Mouse (Mus musculus) monocyte, adult 59 days (primary cell): ENCODE results near the gene Pbrm1. TPM values are rescaled to one million over a fixed set of nuclear protein-coding genes. Genes with fewer than 3 reads are reported as not detected.

Experiments used
- total RNA-seq, 2 experiments: library from RNA; stranded (reverse); gene quantifications; one replicate each; pipeline ENCODE4 v1.2.4; 2023

The Pbrm1 gene
- total RNA-seq, result 10 to 100 TPM; 58.5 to 59.8 TPM

GRCm38 (mm10) chr14:31018860-31019291 lies at the start of gene Pbrm1, which contains the start of gene Gnl3:
Gene Pbrm1, plus strand, starts transcription at chr14:31019138.
Gene Gnl3, minus strand, starts transcription at chr14:31019152.

GRCm38 (mm10) chr14:31001307-31002205 lies 17.4 kb upstream of the Pbrm1 start, which contains the start of the genes Glt8d1 and Spcs1:
Gene Glt8d1, plus strand, starts transcription at chr14:31001400.
Gene Spcs1, minus strand, starts transcription at chr14:31001672.

GRCm38 (mm10) chr14:31128826-31129219 lies 109.9 kb downstream of the Pbrm1 start, which contains the start of gene Smim4:
Gene Smim4, minus strand, starts transcription at chr14:31128956.

GRCm38 (mm10) chr14:31130236-31131220 lies 111.6 kb downstream of the Pbrm1 start, which contains the start of gene Nt5dc2:
Gene Nt5dc2, plus strand, starts transcription at chr14:31131053.

GRCm38 (mm10) chr14:31168425-31168824 lies 149.5 kb downstream of the Pbrm1 start, which contains the start of gene Stab1:
Gene Stab1, minus strand, starts transcription at chr14:31168641.

Other genes with a start within 250 kb of the Pbrm1 start
- 10 to 100 TPM; 33.2 to 34.0 TPM for gene Tmem110, start 193.5 kb upstream of the Pbrm1 start, total RNA-seq
- 1 to 10 TPM; 3.3 to 3.7 TPM for gene Mustn1, start 139.9 kb upstream of the Pbrm1 start, total RNA-seq
- under 1 TPM in 1 of 2 experiments, not detected in 1; 0.16 TPM for gene Itih4, start 132.7 kb upstream of the Pbrm1 start, total RNA-seq
- gene Itih3, start 95.4 kb upstream of the Pbrm1 start, total RNA-seq, result not detected
- gene Itih1, start 75.8 kb upstream of the Pbrm1 start, total RNA-seq, result not detected
- gene Nek4, start 67.8 kb upstream of the Pbrm1 start, total RNA-seq, result 1 to 10 TPM; 6.9 to 7.4 TPM
- gene Glt8d1, start 17.7 kb upstream of the Pbrm1 start, total RNA-seq, result 10 to 100 TPM; 25.2 to 28.1 TPM
- 100 to 1,000 TPM; 100 to 102 TPM for gene Spcs1, start 17.5 kb upstream of the Pbrm1 start, total RNA-seq
- gene Gnl3, start within 50 bp of the Pbrm1 start, total RNA-seq, result 100 to 1,000 TPM; 136 to 157 TPM
- gene Smim4, start 109.8 kb downstream of the Pbrm1 start, total RNA-seq, result 10 to 100 TPM; 30.5 to 39.4 TPM
- gene Nt5dc2, start 111.9 kb downstream of the Pbrm1 start, total RNA-seq, result 1 to 10 TPM; 3.0 to 5.5 TPM
- gene Stab1, start 149.5 kb downstream of the Pbrm1 start, total RNA-seq, result 1 to 10 TPM; 3.8 to 6.0 TPM
- not detected for gene Tnnc1, start 189.2 kb downstream of the Pbrm1 start, total RNA-seq
- 100 to 1,000 TPM; 224 to 226 TPM for gene Nisch, start 197.8 kb downstream of the Pbrm1 start, total RNA-seq
- not detected for gene Sema3g, start 198.7 kb downstream of the Pbrm1 start, total RNA-seq
- gene Phf7, start 232.2 kb downstream of the Pbrm1 start, total RNA-seq, result 10 to 100 TPM; 10.6 TPM
- gene Bap1, start 232.3 kb downstream of the Pbrm1 start, total RNA-seq, result 10 to 100 TPM; 66.7 to 72.4 TPM